Mouse (Mus musculus) liver, embryonic 16.5 days (tissue): Measurements from ENCODE around the gene Gfra4. TPM values are rescaled to one million over a fixed set of nuclear protein-coding genes. Genes with fewer than 3 reads are reported as not detected.

Source experiments
- ATAC-seq: fragments of 200-750 bp; cut with Nextera tagmentation; 2 replicates; pipeline ENCODE4 v1.8.0; 2017; ENCODE audit warnings: low read depth, mild to moderate bottlenecking, moderate number of reproducible peaks, moderate library complexity
- H3K27ac ChIP-seq: fragments of 300-500 bp; sonication (generic); 2 replicates; pipeline ENCODE4 v1.5.1; 2014; ENCODE audit warnings: mild to moderate bottlenecking, low read length
- H3K27me3 ChIP-seq: fragments of 300-500 bp; sonication (generic); 2 replicates; pipeline ENCODE4 v1.6.1; 2014; ENCODE audit warnings: low read depth, low read length, mixed read lengths; ENCODE audit not compliant: control insufficient read depth, insufficient read depth
- H3K36me3 ChIP-seq: fragments of 300-500 bp; sonication (generic); 2 replicates; pipeline ENCODE4 v1.6.1; 2014; ENCODE audit warnings: mild to moderate bottlenecking; ENCODE audit not compliant: control insufficient read depth, insufficient read depth
- H3K4me1 ChIP-seq: fragments of 300-500 bp; sonication (generic); 2 replicates; pipeline ENCODE4 v1.6.1; 2014; ENCODE audit warnings: low read depth, low read length, mixed read lengths; ENCODE audit not compliant: control insufficient read depth
- H3K4me2 ChIP-seq: fragments of 300-500 bp; sonication (generic); 2 replicates; pipeline ENCODE4 v1.6.1; 2014; ENCODE audit warnings: low read depth, low read length, mixed read lengths
- H3K4me3 ChIP-seq: fragments of 300-500 bp; sonication (generic); 2 replicates; pipeline ENCODE4 v1.5.1; 2014; ENCODE audit warnings: low read depth, mild to moderate bottlenecking, low read length
- H3K9ac ChIP-seq: fragments of 300-500 bp; sonication (generic); 2 replicates; pipeline ENCODE4 v1.6.1; 2014; ENCODE audit warnings: low read depth, low read length
- H3K9me3 ChIP-seq: fragments of 300-500 bp; sonication (generic); replicated peaks from 2 replicates; pipeline ENCODE4 v1.6.1; 2016; ENCODE audit warnings: low read length; ENCODE audit not compliant: control insufficient read depth
- WGBS: fragments of 180-500 bp; shearing (Covaris S2); extraction: QIAGEN DNeasy Blood & Tissue Kit; methylation state at CpG from one replicate; pipeline ENCODE4 v1.1.7; 2014; ENCODE audit not compliant: insufficient replicate concordance; 5-methylcytosine and 5-hydroxymethylcytosine counted together
- microRNA-seq: library from miRNA; unstranded; fragments of <30 nt; microRNA quantifications from one replicate; pipeline ENCODE4, GENCODE M21; 2016
- polyA plus RNA-seq: library from polyadenylated mRNA; unstranded; fragments of >200 nt; fragmentation: Nextera tagmentation; extraction: Ambion mirVana; gene quantifications from 2 replicates; pipeline ENCODE4 v1.2.1, GENCODE M21; 2015

Gfra4 gene
- polyA plus RNA-seq, 1 experiment from 2014 or later, result 0.18 TPM

GRCm38 (mm10) chr2:131029065-131029935 lies 13.6 kb downstream of the Gfra4 start:
- Histone ChIP-seq H3K9ac (no peak overlapping the region), H3K27ac (no peak overlapping the region), H3K4me1 (peaks cover 13% of the 10 kb centered on the region), H3K4me2 (no peak overlapping the region), H3K9me3 (no peaks in the 10 kb centered on the region), H3K27me3 (no peaks in the 10 kb centered on the region), H3K36me3 (peaks cover 2% of the 10 kb centered on the region; the same call in 1 of the 2 replicates), H3K4me3 (no peak overlapping the region)
- 49% methylated on average over 9 of the region's 9 CpGs for WGBS
- ATAC-seq, result peak; percentile 47

DNA sequence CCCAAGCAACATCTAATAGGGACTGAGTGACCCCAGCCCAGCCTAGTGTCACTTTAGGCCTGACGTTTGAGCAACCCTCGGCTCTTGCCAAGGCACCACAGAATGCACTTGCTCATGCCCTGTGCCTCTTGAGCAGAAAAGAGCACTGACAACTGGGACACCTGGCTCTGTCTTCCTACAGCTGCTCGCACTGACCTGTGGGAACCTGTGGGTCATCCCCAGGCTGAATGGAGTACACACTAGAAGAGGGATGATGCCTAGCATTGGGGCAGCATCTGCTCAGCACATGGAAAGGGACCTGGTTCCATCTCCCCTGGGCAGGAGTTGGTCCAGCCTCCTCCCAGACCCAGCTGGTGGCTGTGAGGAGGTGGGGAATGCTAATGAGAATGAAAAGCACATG lies 15.9 kb downstream of the Gfra4 start:
- Histone ChIP-seq H3K36me3 (peaks cover 2% of the 10 kb centered on the region; the same call in 1 of the 2 replicates), H3K27me3 (no peaks in the 10 kb centered on the region), H3K9ac (no peak overlapping the region), H3K9me3 (no peaks in the 10 kb centered on the region), H3K4me1 (peaks cover 11% of the 10 kb centered on the region), H3K4me3 (no peak overlapping the region), H3K4me2 (no peak overlapping the region), H3K27ac (no peak overlapping the region)
- WGBS, result 74% methylated on average over 3 of the region's 3 CpGs
- no peak for ATAC-seq

GRCm38 (mm10) chr2:131025230-131025629 lies 17.7 kb downstream of the Gfra4 start:
- Histone ChIP-seq H3K4me2 (no peak overlapping the region), H3K36me3 (peaks cover 8% of the 10 kb centered on the region; the same call in 1 of the 2 replicates), H3K27me3 (no peaks in the 10 kb centered on the region), H3K9me3 (no peaks in the 10 kb centered on the region), H3K4me1 (peaks cover 2% of the 10 kb centered on the region; the same call in 1 of the 2 replicates), H3K27ac (no peak overlapping the region), H3K9ac (no peak overlapping the region), H3K4me3 (no peak overlapping the region)
- 71% methylated on average over 2 of the region's 2 CpGs for WGBS
- ATAC-seq, result no peak

GRCm38 (mm10) chr2:131010566-131010965 lies 32.3 kb downstream of the Gfra4 start:
- ATAC-seq, result no peak
- 79% methylated on average over 1 of the region's 1 CpGs for WGBS
- Histone ChIP-seq H3K27me3 (no peaks in the 10 kb centered on the region), H3K9me3 (no peaks in the 10 kb centered on the region), H3K36me3 (peaks cover 3% of the 10 kb centered on the region), H3K9ac (no peak overlapping the region), H3K4me2 (no peak overlapping the region), H3K4me3 (no peak overlapping the region), H3K4me1 (no peaks in the 10 kb centered on the region), H3K27ac (no peak overlapping the region)

GRCm38 (mm10) chr2:131009123-131009522 lies 33.8 kb downstream of the Gfra4 start:
- H3K27ac ChIP-seq, result no peak overlapping the region
- 30% methylated on average over 2 of the region's 2 CpGs for WGBS
- H3K4me3 ChIP-seq, result no peak overlapping the region
- no peak overlapping the region for H3K9ac ChIP-seq
- H3K4me1 ChIP-seq, result no peaks in the 10 kb centered on the region
- H3K4me2 ChIP-seq, result no peak overlapping the region
- no peaks in the 10 kb centered on the region for H3K27me3 ChIP-seq
- H3K36me3 ChIP-seq, result 0 out of 2 replicates have a peak, but pooled peaks cover 3% of the 10 kb centered on the region
- no peak for ATAC-seq
- H3K9me3 ChIP-seq, result no peaks in the 10 kb centered on the region

GRCm38 (mm10) chr2:130992818-130993217 lies 50.1 kb downstream of the Gfra4 start:
- no peak for ATAC-seq
- H3K4me1 ChIP-seq, result no peaks in the 10 kb centered on the region
- no peak overlapping the region for H3K9ac ChIP-seq
- H3K27ac ChIP-seq, result no peak overlapping the region
- H3K27me3 ChIP-seq, result no peaks in the 10 kb centered on the region
- H3K36me3 ChIP-seq, result peaks cover 2% of the 10 kb centered on the region; the same call in 1 of the 2 replicates
- WGBS, result 79% methylated on average over 2 of the region's 2 CpGs
- H3K4me3 ChIP-seq, result no peak overlapping the region
- H3K9me3 ChIP-seq, result no peaks in the 10 kb centered on the region
- no peak overlapping the region for H3K4me2 ChIP-seq

Small RNA genes within 50 kb of the gene (microRNA-seq; reads per million reads assigned to microRNA genes)
- not detected for gene Mir6973b

Other genes with a start within 250 kb of the Gfra4 start
- gene 4930402H24Rik, start 136.7 kb downstream of the Gfra4 start, polyA plus RNA-seq, result 12.3 and 13.4 TPM in 2 replicates
- gene Atrn, start 136.6 kb downstream of the Gfra4 start, polyA plus RNA-seq, result 2.6 and 3.0 TPM in 2 replicates
- gene Adam33, start 20.7 kb upstream of the Gfra4 start, polyA plus RNA-seq, result 0.61 and 0.81 TPM in 2 replicates
- gene Siglec1, start 43.7 kb upstream of the Gfra4 start, polyA plus RNA-seq, result 1.4 and 1.8 TPM in 2 replicates
- 2.0 TPM in 2 replicates for gene Hspa12b, start 84.2 kb upstream of the Gfra4 start, polyA plus RNA-seq
- gene Gm11037, start 90.4 kb upstream of the Gfra4 start, polyA plus RNA-seq, result not detected in 2 replicates
- 129 and 133 TPM in 2 replicates for gene 1700037H04Rik, start 117.0 kb upstream of the Gfra4 start, polyA plus RNA-seq
- 3.0 and 3.2 TPM in 2 replicates for gene Cenpb, start 137.0 kb upstream of the Gfra4 start, polyA plus RNA-seq
- 255 and 284 TPM in 2 replicates for gene Cdc25b, start 143.9 kb upstream of the Gfra4 start, polyA plus RNA-seq
- 1.1 and 1.2 TPM in 2 replicates for gene Spef1, start 144.2 kb upstream of the Gfra4 start, polyA plus RNA-seq
- gene Ap5s1, start 164.0 kb upstream of the Gfra4 start, polyA plus RNA-seq, result 16.4 and 18.4 TPM in 2 replicates
- gene Mavs, start 191.0 kb upstream of the Gfra4 start, polyA plus RNA-seq, result 29.1 and 32.0 TPM in 2 replicates
- gene Pank2, start 219.4 kb upstream of the Gfra4 start, polyA plus RNA-seq, result 15.6 and 16.9 TPM in 2 replicates